Mouse (Mus musculus): ENCODE measurements around the gene Dynlt1a. TPM values are rescaled to one million over a fixed set of nuclear protein-coding genes. Genes with fewer than 3 reads are reported as not detected.
"Not testable (repeated sequence)": the region's sequence is repeated elsewhere in the genome, so short reads cannot be mapped to it uniquely, and the experiment has no call there.

Dynlt1a gene
- polyA plus RNA-seq, 1 experiment from 2014 or later, result 52.6 TPM

- peak; percentile 66; the same call in 1 of the 2 replicates for ATAC-seq (ENCODE audit: low FRiP score, low TSS enrichment)
- DNase-seq, result peak; percentile 72
- Histone ChIP-seq H3K27ac (replicated peaks; ENCODE audit: low read depth, low read length) (peak overlapping the region; percentile 64), H3K4me3 (replicated peaks; ENCODE audit: low read depth, low read length) (peak overlapping the region; percentile 35), H3K9ac (replicated peaks; ENCODE audit: low read length) (peak overlapping the region; percentile 44), H3K4me2 (ENCODE audit: low read length) (peak overlapping the region; percentile 49)
- not testable (repeated sequence) for H3K36me3 ChIP-seq (ENCODE audit: control insufficient read depth, insufficient read depth, low read length); H3K27me3 ChIP-seq (ENCODE audit: control insufficient read depth, insufficient read depth, low read length); H3K4me1 ChIP-seq (ENCODE audit: control insufficient read depth, insufficient read depth, low read length); H3K9me3 ChIP-seq (ENCODE audit: control insufficient read depth, low read length)
- 4% methylated on average over 30 of the region's 38 CpGs for WGBS
These were observed 747 bp downstream of the Dynlt1a start for GRCm38 (mm10) chr17:6316379-6317126.

DNA sequence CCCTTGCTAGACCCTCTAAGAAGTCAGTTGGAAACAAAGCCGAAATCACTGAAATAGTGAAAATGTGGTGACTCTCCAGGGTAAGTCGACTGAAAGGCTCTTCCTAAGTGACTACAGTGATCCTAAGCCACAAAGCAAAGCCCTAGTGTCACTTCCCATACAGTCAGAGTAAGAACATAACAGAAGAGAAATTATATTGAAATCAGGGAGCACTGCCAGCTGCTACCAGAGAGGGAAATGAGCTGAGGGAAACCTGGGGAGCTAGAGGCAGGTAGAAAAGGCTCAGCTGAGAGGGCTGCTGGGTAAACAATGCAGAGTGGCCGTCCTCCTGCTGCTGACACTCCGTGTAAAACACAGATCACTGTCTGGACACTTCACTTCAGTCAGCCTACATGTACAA lies 1.6 kb downstream of the Dynlt1a start:
- not testable (repeated sequence) for DNase-seq; H3K4me2 ChIP-seq (ENCODE audit: low read length); H3K9ac ChIP-seq (replicated peaks; ENCODE audit: low read length); H3K27ac ChIP-seq (replicated peaks; ENCODE audit: low read depth, low read length); H3K9me3 ChIP-seq (ENCODE audit: control insufficient read depth, low read length); H3K27me3 ChIP-seq (ENCODE audit: control insufficient read depth, insufficient read depth, low read length); ATAC-seq (ENCODE audit: low FRiP score, low TSS enrichment); H3K4me3 ChIP-seq (replicated peaks; ENCODE audit: low read depth, low read length); H3K36me3 ChIP-seq (ENCODE audit: control insufficient read depth, insufficient read depth, low read length); H3K4me1 ChIP-seq (ENCODE audit: control insufficient read depth, insufficient read depth, low read length)
- WGBS, result 19% methylated on average over 2 of the region's 4 CpGs

DNA sequence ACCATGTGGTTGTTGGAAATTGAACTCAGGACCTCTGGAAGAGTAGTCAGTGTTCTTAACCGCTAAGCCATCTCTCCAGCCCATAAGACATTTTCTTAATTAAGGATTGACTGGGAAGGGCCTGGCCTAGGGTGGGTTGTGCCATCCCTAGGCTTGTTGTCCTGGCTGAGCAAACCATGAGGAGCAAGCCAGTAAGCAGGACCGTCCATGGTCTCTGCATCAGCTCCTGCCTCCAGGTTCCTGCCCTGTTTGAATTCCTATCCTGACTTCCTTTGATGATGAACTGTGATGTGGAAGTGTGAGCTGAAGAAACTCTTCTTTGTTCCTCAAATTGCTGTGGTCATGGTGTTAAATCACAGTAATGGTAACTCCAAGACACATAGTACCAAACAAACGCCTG lies 2.8 kb downstream of the Dynlt1a start:
- H3K27me3 ChIP-seq (ENCODE audit: control insufficient read depth, insufficient read depth, low read length); H3K9ac ChIP-seq (replicated peaks; ENCODE audit: low read length); H3K4me2 ChIP-seq (ENCODE audit: low read length); H3K27ac ChIP-seq (replicated peaks; ENCODE audit: low read depth, low read length); DNase-seq; H3K4me3 ChIP-seq (replicated peaks; ENCODE audit: low read depth, low read length); H3K36me3 ChIP-seq (ENCODE audit: control insufficient read depth, insufficient read depth, low read length); ATAC-seq (ENCODE audit: low FRiP score, low TSS enrichment); H3K9me3 ChIP-seq (ENCODE audit: control insufficient read depth, low read length); H3K4me1 ChIP-seq (ENCODE audit: control insufficient read depth, insufficient read depth, low read length): not testable (repeated sequence)
- 81% methylated on average over 2 of the region's 3 CpGs for WGBS

- ATAC-seq (ENCODE audit: low FRiP score, low TSS enrichment); H3K27ac ChIP-seq (replicated peaks; ENCODE audit: low read depth, low read length); H3K4me3 ChIP-seq (replicated peaks; ENCODE audit: low read depth, low read length); H3K36me3 ChIP-seq (ENCODE audit: control insufficient read depth, insufficient read depth, low read length); H3K9ac ChIP-seq (replicated peaks; ENCODE audit: low read length); H3K27me3 ChIP-seq (ENCODE audit: control insufficient read depth, insufficient read depth, low read length); H3K4me1 ChIP-seq (ENCODE audit: control insufficient read depth, insufficient read depth, low read length); H3K9me3 ChIP-seq (ENCODE audit: control insufficient read depth, low read length); H3K4me2 ChIP-seq (ENCODE audit: low read length): not testable (repeated sequence)
- 65% methylated on average over 3 of the region's 3 CpGs for WGBS
- DNase-seq, result peak; percentile 22
These were observed 4.5 kb downstream of the Dynlt1a start for GRCm38 (mm10) chr17:6312755-6313154.

- not testable (repeated sequence) for H3K27me3 ChIP-seq (ENCODE audit: control insufficient read depth, insufficient read depth, low read length); H3K4me2 ChIP-seq (ENCODE audit: low read length); DNase-seq; H3K27ac ChIP-seq (replicated peaks; ENCODE audit: low read depth, low read length); H3K9me3 ChIP-seq (ENCODE audit: control insufficient read depth, low read length); H3K4me3 ChIP-seq (replicated peaks; ENCODE audit: low read depth, low read length); H3K9ac ChIP-seq (replicated peaks; ENCODE audit: low read length); ATAC-seq (ENCODE audit: low FRiP score, low TSS enrichment); H3K4me1 ChIP-seq (ENCODE audit: control insufficient read depth, insufficient read depth, low read length); H3K36me3 ChIP-seq (ENCODE audit: control insufficient read depth, insufficient read depth, low read length)
- 96% methylated on average over 7 of the region's 7 CpGs for WGBS
These were observed 5.6 kb downstream of the Dynlt1a start for GRCm38 (mm10) chr17:6311716-6312115.

DNA sequence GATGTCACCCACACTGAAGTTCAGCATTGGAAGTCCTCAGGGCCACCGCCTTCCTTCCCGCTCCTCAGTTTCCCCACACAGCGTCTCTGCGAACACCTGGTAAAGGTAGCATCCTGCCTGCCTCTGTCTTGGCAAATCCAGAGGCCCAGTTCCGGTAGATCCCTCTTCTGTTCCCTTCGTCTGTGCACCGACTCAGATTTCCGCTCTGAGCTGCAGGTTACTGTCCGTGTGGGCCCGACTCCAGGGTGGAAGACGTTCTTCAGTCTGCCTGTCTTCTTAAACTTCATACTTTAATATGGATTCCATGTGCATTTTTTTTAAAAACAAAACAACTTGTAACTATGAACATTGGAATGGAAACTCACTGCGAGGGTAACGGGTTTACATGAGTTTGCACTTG lies 10.8 kb downstream of the Dynlt1a start:
- H3K9me3 ChIP-seq (ENCODE audit: control insufficient read depth, low read length); DNase-seq; H3K27me3 ChIP-seq (ENCODE audit: control insufficient read depth, insufficient read depth, low read length); H3K9ac ChIP-seq (replicated peaks; ENCODE audit: low read length); H3K36me3 ChIP-seq (ENCODE audit: control insufficient read depth, insufficient read depth, low read length); ATAC-seq (ENCODE audit: low FRiP score, low TSS enrichment); H3K4me1 ChIP-seq (ENCODE audit: control insufficient read depth, insufficient read depth, low read length); H3K4me3 ChIP-seq (replicated peaks; ENCODE audit: low read depth, low read length); H3K4me2 ChIP-seq (ENCODE audit: low read length); H3K27ac ChIP-seq (replicated peaks; ENCODE audit: low read depth, low read length): not testable (repeated sequence)
- WGBS, result 94% methylated on average over 9 of the region's 13 CpGs

GRCm38 (mm10) chr17:6305656-6306270 lies 11.5 kb downstream of the Dynlt1a start:
- H3K27ac ChIP-seq (replicated peaks; ENCODE audit: low read depth, low read length); H3K4me2 ChIP-seq (ENCODE audit: low read length); H3K9ac ChIP-seq (replicated peaks; ENCODE audit: low read length); DNase-seq; H3K9me3 ChIP-seq (ENCODE audit: control insufficient read depth, low read length); H3K36me3 ChIP-seq (ENCODE audit: control insufficient read depth, insufficient read depth, low read length); H3K4me3 ChIP-seq (replicated peaks; ENCODE audit: low read depth, low read length); H3K27me3 ChIP-seq (ENCODE audit: control insufficient read depth, insufficient read depth, low read length); H3K4me1 ChIP-seq (ENCODE audit: control insufficient read depth, insufficient read depth, low read length); ATAC-seq (ENCODE audit: low FRiP score, low TSS enrichment): not testable (repeated sequence)
- 93% methylated on average over 10 of the region's 12 CpGs for WGBS

- H3K4me2 ChIP-seq (ENCODE audit: low read length); H3K4me1 ChIP-seq (ENCODE audit: control insufficient read depth, insufficient read depth, low read length); H3K9ac ChIP-seq (replicated peaks; ENCODE audit: low read length); H3K27me3 ChIP-seq (ENCODE audit: control insufficient read depth, insufficient read depth, low read length); H3K4me3 ChIP-seq (replicated peaks; ENCODE audit: low read depth, low read length); DNase-seq; H3K9me3 ChIP-seq (ENCODE audit: control insufficient read depth, low read length); H3K36me3 ChIP-seq (ENCODE audit: control insufficient read depth, insufficient read depth, low read length); ATAC-seq (ENCODE audit: low FRiP score, low TSS enrichment); H3K27ac ChIP-seq (replicated peaks; ENCODE audit: low read depth, low read length): not testable (repeated sequence)
- WGBS, result 94% methylated on average over 5 of the region's 6 CpGs
These were observed 12.4 kb downstream of the Dynlt1a start for GRCm38 (mm10) chr17:6304891-6305290.
